Mouse (Mus musculus) hindbrain, embryonic 14.5 days (tissue): ENCODE results near the gene Tesk2. TPM values are rescaled to one million over a fixed set of nuclear protein-coding genes. Genes with fewer than 3 reads are reported as not detected.

Experiments
- ATAC-seq: fragments of 200-750 bp; cut with Nextera tagmentation; 2 replicates; pipeline ENCODE4 v1.8.0; 2017; ENCODE audit warnings: moderate number of reproducible peaks, mild to moderate bottlenecking, moderate TSS enrichment, moderate library complexity; ENCODE audit not compliant: low FRiP score
- DNase-seq: peaks from one replicate; pipeline ENCODE4 v3.0.0-alpha.2; 2015; ENCODE audit warnings: low spot score
- H3K27ac ChIP-seq: fragments of 300-500 bp; sonication (generic); 2 replicates; pipeline ENCODE4 v1.5.1; 2014; ENCODE audit warnings: mild to moderate bottlenecking, moderate library complexity
- H3K27me3 ChIP-seq: fragments of 300-500 bp; sonication (generic); 2 replicates; pipeline ENCODE4 v1.6.1; 2014; ENCODE audit warnings: mild to moderate bottlenecking, low read length, mixed read lengths; ENCODE audit not compliant: control insufficient read depth, insufficient read depth
- H3K36me3 ChIP-seq: fragments of 300-500 bp; sonication (generic); replicated peaks from 2 replicates; pipeline ENCODE4 v1.6.1; 2014; ENCODE audit not compliant: control insufficient read depth, insufficient read depth
- H3K4me1 ChIP-seq: fragments of 300-500 bp; sonication (generic); replicated peaks from 2 replicates; pipeline ENCODE4 v1.6.1; 2014; ENCODE audit warnings: antibody characterized with exemption, low read length, mixed read lengths; ENCODE audit not compliant: control insufficient read depth, insufficient read depth
- H3K4me2 ChIP-seq: fragments of 300-500 bp; sonication (generic); replicated peaks from 2 replicates; pipeline ENCODE4 v1.6.1; 2014; ENCODE audit warnings: mild to moderate bottlenecking, moderate library complexity
- H3K4me3 ChIP-seq: fragments of 300-500 bp; sonication (generic); replicated peaks from 2 replicates; pipeline ENCODE4 v1.5.1; 2014; ENCODE audit warnings: mild to moderate bottlenecking, low read length
- H3K9ac ChIP-seq: fragments of 300-500 bp; sonication (generic); 2 replicates; pipeline ENCODE4 v1.6.1; 2014
- H3K9me3 ChIP-seq: fragments of 300-500 bp; sonication (generic); 2 replicates; pipeline ENCODE4 v1.6.1; 2016; ENCODE audit warnings: low read length; ENCODE audit not compliant: control insufficient read depth
- WGBS: fragments of 180-500 bp; shearing (Covaris S2); extraction: QIAGEN DNeasy Blood & Tissue Kit; methylation state at CpG from one replicate; pipeline ENCODE4 v1.1.7; 2014; 5-methylcytosine and 5-hydroxymethylcytosine counted together
- polyA plus RNA-seq: library from polyadenylated mRNA; unstranded; fragments of >200 nt; fragmentation: Nextera tagmentation; extraction: Ambion mirVana; gene quantifications from 2 replicates; pipeline ENCODE4 v1.2.1, GENCODE M21; 2014

The Tesk2 gene
- polyA plus RNA-seq, 1 experiment from 2014 or later: 3.0 TPM

DNA sequence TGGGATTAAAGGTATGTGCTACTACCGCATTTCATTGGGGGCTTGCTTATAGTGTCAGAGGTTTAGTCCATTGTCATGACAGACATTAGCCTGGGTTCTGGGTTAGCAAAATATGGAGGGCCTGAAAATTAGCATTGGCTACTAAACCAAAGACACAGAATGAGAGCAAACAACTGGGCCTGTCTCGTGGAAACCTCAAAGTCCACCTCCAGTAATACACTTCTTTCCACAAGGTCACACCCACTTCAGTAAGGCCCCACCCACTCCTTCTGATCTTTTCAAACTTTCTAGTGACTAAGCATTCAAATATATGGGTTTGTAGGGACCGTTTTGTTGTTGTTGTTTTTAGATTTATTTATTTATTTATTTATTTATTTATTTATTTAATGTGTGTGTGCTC lies 8.8 kb downstream of the Tesk2 start:
- Histone ChIP-seq H3K27me3 (no peaks in the 10 kb centered on the region), H3K4me1 (no peaks in the 10 kb centered on the region), H3K9ac (no peak overlapping the region), H3K9me3 (no peaks in the 10 kb centered on the region), H3K27ac (no peak overlapping the region), H3K4me2 (no peak overlapping the region), H3K4me3 (no peak overlapping the region), H3K36me3 (no peaks in the 10 kb centered on the region)
- WGBS: 96% methylated on average over 3 of the region's 3 CpGs
- ATAC-seq: no peak
- DNase-seq: no peak

DNA sequence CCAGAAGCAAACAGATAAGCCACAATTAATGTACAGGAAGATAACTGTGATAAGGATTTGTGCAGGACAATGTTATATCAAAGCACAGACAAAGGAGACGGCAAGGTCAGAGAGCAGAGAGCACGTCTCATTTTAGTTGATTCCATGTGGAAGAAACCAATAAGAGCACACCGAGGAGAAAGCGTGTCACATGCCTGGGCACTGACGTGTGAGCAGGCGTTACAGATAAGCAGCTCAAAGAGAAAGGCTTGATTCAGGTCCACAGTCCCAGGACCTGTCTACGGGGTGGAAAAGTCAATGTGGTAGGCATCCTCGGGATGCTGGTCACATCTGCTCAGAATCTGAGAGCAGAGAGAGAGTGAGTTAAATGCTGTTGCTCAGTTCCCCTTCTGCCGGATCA lies 10.3 kb downstream of the Tesk2 start:
- H3K9me3 ChIP-seq: no peaks in the 10 kb centered on the region
- H3K9ac ChIP-seq: no peak overlapping the region
- no peak overlapping the region for H3K4me2 ChIP-seq
- H3K4me3 ChIP-seq: no peak overlapping the region
- WGBS: 91% methylated on average over 9 of the region's 9 CpGs
- H3K4me1 ChIP-seq: no peaks in the 10 kb centered on the region
- H3K27me3 ChIP-seq: no peaks in the 10 kb centered on the region
- DNase-seq: no peak
- H3K27ac ChIP-seq: no peak overlapping the region
- no peaks in the 10 kb centered on the region for H3K36me3 ChIP-seq
- no peak for ATAC-seq

DNA sequence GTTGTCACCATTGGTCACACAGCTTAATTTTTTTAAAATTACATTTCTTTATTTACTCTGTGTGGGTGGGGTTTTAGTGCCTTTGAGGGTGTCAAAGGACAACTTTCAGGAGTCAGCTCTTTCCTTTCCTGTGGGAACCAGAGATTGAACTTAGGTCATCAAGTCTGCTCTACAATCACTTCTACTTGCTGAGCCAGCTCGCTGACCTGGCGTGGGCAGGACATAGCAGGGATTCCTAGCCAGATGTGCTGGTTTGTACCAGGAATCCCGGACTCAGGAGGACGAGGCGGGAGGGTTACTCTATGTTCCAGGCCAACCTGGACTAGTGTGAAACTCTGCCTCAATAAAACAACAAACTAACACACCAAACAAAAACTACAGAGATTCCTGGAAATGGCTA lies 11.6 kb downstream of the Tesk2 start:
- no peaks in the 10 kb centered on the region for H3K27me3 ChIP-seq
- no peak for ATAC-seq
- 80% methylated on average over 5 of the region's 5 CpGs for WGBS
- no peak overlapping the region for H3K4me2 ChIP-seq
- H3K4me1 ChIP-seq: no peaks in the 10 kb centered on the region
- H3K36me3 ChIP-seq: no peaks in the 10 kb centered on the region
- DNase-seq: no peak
- H3K27ac ChIP-seq: no peak overlapping the region
- H3K9me3 ChIP-seq: no peaks in the 10 kb centered on the region
- H3K9ac ChIP-seq: no peak overlapping the region
- no peak overlapping the region for H3K4me3 ChIP-seq

DNA sequence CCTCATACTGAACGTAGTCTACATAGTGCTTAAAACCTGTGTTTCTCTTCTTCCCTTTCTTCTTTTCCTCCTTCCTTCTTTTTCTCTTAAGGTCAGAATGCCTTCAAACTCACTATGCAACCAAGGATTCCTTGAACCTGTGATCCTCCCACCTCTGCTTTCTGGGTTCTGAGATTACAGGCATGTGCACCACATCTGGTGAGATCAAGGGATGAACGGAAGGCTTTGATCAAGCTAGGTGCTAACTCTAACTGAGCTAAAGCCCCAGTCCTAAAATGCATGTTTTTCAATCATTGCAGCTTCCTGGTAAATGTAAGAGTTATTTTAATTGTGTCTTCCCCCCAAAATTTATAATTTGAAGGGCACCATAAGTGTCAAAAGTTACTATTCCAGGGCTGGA lies 14.2 kb downstream of the Tesk2 start:
- no peak for ATAC-seq
- Histone ChIP-seq H3K4me3 (no peak overlapping the region), H3K36me3 (no peaks in the 10 kb centered on the region), H3K9me3 (no peaks in the 10 kb centered on the region), H3K27ac (no peak overlapping the region), H3K4me1 (no peaks in the 10 kb centered on the region), H3K9ac (no peak overlapping the region), H3K4me2 (no peak overlapping the region), H3K27me3 (no peaks in the 10 kb centered on the region)
- WGBS: 99% methylated on average over 2 of the region's 2 CpGs
- DNase-seq: no peak

DNA sequence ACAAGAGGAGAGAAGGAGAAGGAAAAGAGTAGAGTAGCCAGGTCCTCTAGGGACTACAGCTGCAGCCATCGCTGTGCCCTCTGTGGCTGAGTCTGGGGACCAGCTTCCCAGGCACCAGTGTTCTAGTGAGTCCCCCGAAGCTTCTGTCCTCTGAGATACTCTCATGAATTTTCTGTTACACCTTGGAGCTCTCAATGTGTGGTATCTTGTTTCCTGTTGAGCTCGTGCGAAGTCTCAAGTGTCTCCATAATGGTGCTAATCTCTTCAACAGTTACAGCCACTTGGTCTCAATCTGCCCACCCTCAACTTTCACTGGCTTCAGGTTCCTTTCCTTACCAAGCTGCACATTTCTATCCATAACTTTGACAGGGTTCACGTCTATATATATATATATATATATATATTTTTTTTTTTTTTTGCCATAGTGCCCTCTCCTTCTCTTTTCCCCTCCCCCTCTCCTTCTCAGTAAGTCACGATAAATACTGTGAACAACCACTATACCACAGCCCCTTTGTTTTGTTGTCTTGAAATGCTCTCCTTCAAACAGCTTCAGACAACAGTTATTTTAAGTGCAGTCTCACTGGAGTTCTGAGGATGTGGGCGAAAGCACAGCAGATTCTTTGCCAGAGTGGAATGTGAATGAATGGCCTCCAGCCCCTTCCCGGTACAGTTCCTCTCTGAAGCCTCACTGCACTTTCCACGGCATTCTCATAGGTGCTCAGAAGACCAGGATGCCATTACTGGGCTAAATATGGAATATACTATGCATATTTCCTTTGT lies 18.4 kb downstream of the Tesk2 start:
- no peaks in the 10 kb centered on the region for H3K27me3 ChIP-seq
- no peak overlapping the region for H3K9ac ChIP-seq
- H3K9me3 ChIP-seq: no peaks in the 10 kb centered on the region
- no peak overlapping the region for H3K4me3 ChIP-seq
- no peaks in the 10 kb centered on the region for H3K4me1 ChIP-seq
- DNase-seq (no peak), ATAC-seq (no peak)
- no peaks in the 10 kb centered on the region for H3K36me3 ChIP-seq
- 85% methylated on average over 9 of the region's 9 CpGs for WGBS
- H3K27ac ChIP-seq: no peak overlapping the region
- H3K4me2 ChIP-seq: no peak overlapping the region

DNA sequence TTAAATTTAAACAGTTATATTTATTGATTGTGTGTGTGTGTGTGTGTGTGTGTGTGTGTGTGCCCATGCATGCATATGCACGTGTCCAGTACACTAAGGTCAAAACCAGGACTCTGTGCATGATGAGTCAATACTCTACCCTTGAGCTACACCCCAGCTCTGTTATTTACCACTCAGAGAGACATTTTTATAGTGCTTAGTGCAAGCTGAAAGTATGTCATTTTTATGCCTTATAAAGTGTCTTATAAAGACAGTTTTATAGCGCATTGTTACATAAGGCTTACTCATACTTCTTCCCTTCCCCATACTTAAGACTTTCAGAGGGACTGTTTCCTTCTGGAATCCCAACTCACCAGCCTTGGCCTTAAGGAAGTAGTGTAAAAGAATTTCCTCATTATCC lies 29.0 kb downstream of the Tesk2 start:
- Histone ChIP-seq H3K4me1 (no peaks in the 10 kb centered on the region), H3K36me3 (no peaks in the 10 kb centered on the region), H3K9me3 (no peaks in the 10 kb centered on the region), H3K27ac (no peak overlapping the region), H3K27me3 (no peaks in the 10 kb centered on the region), H3K4me2 (no peak overlapping the region), H3K9ac (no peak overlapping the region), H3K4me3 (no peak overlapping the region)
- WGBS: 88% methylated on average over 2 of the region's 2 CpGs
- DNase-seq (no peak), ATAC-seq (no peak)

DNA sequence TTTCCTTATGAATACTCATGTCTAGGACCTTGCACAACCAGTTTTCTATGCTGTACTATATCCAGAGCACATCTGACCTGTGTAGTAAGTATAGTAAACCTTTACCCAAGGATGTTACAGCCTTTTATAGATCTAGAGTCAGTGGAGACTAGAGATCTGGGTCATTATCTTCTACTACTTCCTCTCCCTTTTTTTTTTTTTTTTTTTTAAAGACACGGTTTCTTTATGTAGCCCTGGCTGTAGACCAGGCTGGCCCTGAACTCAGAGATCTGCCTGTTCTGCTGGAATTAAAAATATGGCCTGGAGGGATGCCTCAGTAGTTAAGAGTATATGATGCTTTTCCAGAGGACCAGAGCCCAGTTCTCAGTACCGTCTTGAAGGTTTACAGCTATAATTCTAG lies 41.2 kb downstream of the Tesk2 start:
- no peaks in the 10 kb centered on the region for H3K27me3 ChIP-seq
- WGBS: 81% methylated on average over 2 of the region's 2 CpGs
- H3K4me2 ChIP-seq: no peak overlapping the region
- H3K36me3 ChIP-seq: no peaks in the 10 kb centered on the region
- ATAC-seq (no peak), DNase-seq (no peak)
- H3K4me1 ChIP-seq: no peaks in the 10 kb centered on the region
- no peak overlapping the region for H3K27ac ChIP-seq
- no peak overlapping the region for H3K4me3 ChIP-seq
- H3K9ac ChIP-seq: no peak overlapping the region
- H3K9me3 ChIP-seq: no peaks in the 10 kb centered on the region

DNA sequence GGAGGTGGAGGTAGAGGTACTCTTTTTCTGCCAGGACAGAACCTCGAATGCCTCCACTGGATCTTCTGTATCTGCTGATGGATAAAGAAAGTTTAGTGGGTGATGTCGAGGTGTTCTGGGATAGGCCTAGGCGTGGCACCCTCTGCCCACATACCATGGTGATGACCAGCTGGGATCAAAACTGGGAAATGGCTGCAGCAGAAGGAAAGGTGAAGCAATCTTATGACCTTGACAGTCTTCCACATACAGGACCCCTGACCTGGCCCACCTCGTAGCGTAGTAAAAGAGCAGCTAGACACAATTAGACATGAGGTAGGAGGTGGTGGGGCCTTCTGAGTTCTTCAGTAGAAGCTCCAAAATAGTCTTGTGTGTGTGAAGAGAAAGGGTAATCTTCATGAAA lies 43.3 kb downstream of the Tesk2 start:
- Histone ChIP-seq H3K27ac (no peak overlapping the region), H3K27me3 (no peaks in the 10 kb centered on the region), H3K9ac (no peak overlapping the region), H3K9me3 (no peaks in the 10 kb centered on the region), H3K4me1 (no peaks in the 10 kb centered on the region), H3K36me3 (no peaks in the 10 kb centered on the region), H3K4me2 (no peak overlapping the region), H3K4me3 (no peak overlapping the region)
- 92% methylated on average over 5 of the region's 5 CpGs for WGBS
- ATAC-seq (no peak), DNase-seq (no peak)

DNA sequence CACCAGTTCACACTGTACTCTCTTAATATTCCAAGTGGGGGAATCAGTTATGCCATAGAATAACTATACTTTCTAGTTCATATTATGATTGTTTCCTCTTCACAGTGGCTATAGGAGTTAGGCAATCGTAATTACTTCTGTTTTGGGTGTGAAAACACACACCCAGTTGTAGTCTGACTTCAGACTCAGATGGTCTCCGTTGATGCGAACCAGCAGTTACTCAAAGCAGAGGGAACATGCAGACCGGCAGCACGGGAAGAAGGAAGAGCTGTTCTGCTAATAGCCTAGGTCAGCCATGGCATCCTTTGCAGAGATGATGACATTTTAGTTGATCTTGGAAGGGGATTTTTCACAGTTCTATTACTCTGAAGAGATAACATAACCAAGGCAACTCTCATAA lies 47.8 kb downstream of the Tesk2 start:
- H3K27ac ChIP-seq: no peak overlapping the region
- ATAC-seq (no peak), DNase-seq (no peak)

DNA sequence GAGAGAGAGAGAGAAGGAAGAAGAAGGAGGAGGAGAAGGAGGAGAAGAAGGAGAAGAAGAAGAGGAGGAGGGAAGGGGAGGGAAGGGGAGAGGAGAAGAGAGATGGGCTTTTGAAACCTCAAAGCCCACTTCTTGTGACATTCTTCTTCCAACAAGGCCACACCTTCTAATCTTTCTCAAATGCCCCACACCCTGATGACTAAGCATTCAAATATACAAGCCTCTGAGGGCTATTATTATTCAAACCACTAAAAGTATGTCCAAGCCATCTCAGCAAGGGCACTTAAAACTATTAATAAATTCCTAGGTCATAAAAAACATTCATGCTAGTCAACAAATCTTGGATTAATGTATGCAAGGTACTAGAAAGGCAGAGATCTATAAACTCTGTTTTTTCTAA lies 48.3 kb downstream of the Tesk2 start:
- ATAC-seq (no peak), DNase-seq (no peak)
- no peak overlapping the region for H3K9ac ChIP-seq
- H3K4me3 ChIP-seq: no peak overlapping the region
- no peak overlapping the region for H3K4me2 ChIP-seq
- H3K9me3 ChIP-seq: no peaks in the 10 kb centered on the region
- no peaks in the 10 kb centered on the region for H3K27me3 ChIP-seq
- no peaks in the 10 kb centered on the region for H3K36me3 ChIP-seq
- H3K27ac ChIP-seq: no peak overlapping the region
- no peaks in the 10 kb centered on the region for H3K4me1 ChIP-seq

More for the DNA sequence above, 47.8 kb downstream of the Tesk2 start:
- no peaks in the 10 kb centered on the region for H3K9me3 ChIP-seq
- no peaks in the 10 kb centered on the region for H3K27me3 ChIP-seq
- WGBS: 88% methylated on average over 5 of the region's 5 CpGs
- H3K4me3 ChIP-seq: no peak overlapping the region
- no peaks in the 10 kb centered on the region for H3K36me3 ChIP-seq
- no peak overlapping the region for H3K9ac ChIP-seq
- H3K4me1 ChIP-seq: no peaks in the 10 kb centered on the region
- no peak overlapping the region for H3K4me2 ChIP-seq
